Mouse (Mus musculus) liver, embryonic 15.5 days (tissue): ENCODE measurements around the gene Cmss1. TPM values are rescaled to one million over a fixed set of nuclear protein-coding genes. Genes with fewer than 3 reads are reported as not detected.

Source experiments
- ATAC-seq: fragments of 200-750 bp; cut with Nextera tagmentation; 2 replicates; pipeline ENCODE4 v1.8.0; 2017; ENCODE audit warnings: moderate number of reproducible peaks, mild to moderate bottlenecking, moderate library complexity; ENCODE audit not compliant: insufficient read depth
- H3K27ac ChIP-seq: fragments of 300-500 bp; sonication (generic); replicated peaks from 2 replicates; pipeline ENCODE4 v1.5.1; 2015; ENCODE audit warnings: mild to moderate bottlenecking, inconsistent platforms
- H3K27me3 ChIP-seq: fragments of 300-500 bp; sonication (generic); 2 replicates; pipeline ENCODE4 v1.6.1; 2015; ENCODE audit warnings: mild to moderate bottlenecking, inconsistent platforms
- H3K36me3 ChIP-seq: fragments of 300-500 bp; sonication (generic); replicated peaks from 2 replicates; pipeline ENCODE4 v1.6.1; 2015; ENCODE audit warnings: moderate library complexity, mild to moderate bottlenecking, inconsistent platforms
- H3K4me1 ChIP-seq: fragments of 300-500 bp; sonication (generic); replicated peaks from 2 replicates; pipeline ENCODE4 v1.6.1; 2015; ENCODE audit warnings: inconsistent platforms
- H3K4me2 ChIP-seq: fragments of 300-500 bp; sonication (generic); 2 replicates; pipeline ENCODE4 v1.6.1; 2015; ENCODE audit warnings: moderate library complexity, mild to moderate bottlenecking, inconsistent platforms
- H3K4me3 ChIP-seq: fragments of 300-500 bp; sonication (generic); replicated peaks from 2 replicates; pipeline ENCODE4 v1.5.1; 2015; ENCODE audit warnings: mild to moderate bottlenecking, inconsistent platforms
- H3K9ac ChIP-seq: fragments of 300-500 bp; sonication (generic); 2 replicates; pipeline ENCODE4 v1.6.1; 2015; ENCODE audit warnings: moderate library complexity, mild to moderate bottlenecking, inconsistent platforms
- H3K9me3 ChIP-seq: fragments of 300-500 bp; sonication (generic); replicated peaks from 2 replicates; pipeline ENCODE4 v1.6.1; 2016; ENCODE audit warnings: inconsistent platforms
- WGBS: fragments of 180-500 bp; shearing (Covaris S2); methylation state at CpG from one replicate; pipeline ENCODE4 v1.1.7; 2015; ENCODE audit warnings: mixed read lengths; ENCODE audit not compliant: insufficient replicate concordance; 5-methylcytosine and 5-hydroxymethylcytosine counted together
- polyA plus RNA-seq: library from polyadenylated mRNA; unstranded; fragments of >200 nt; fragmentation: Nextera tagmentation; extraction: Ambion mirVana; gene quantifications from 2 replicates; pipeline ENCODE4 v1.2.1, GENCODE M21; 2015

Cmss1 gene
- polyA plus RNA-seq, 1 experiment from 2014 or later: 22.7 TPM

DNA sequence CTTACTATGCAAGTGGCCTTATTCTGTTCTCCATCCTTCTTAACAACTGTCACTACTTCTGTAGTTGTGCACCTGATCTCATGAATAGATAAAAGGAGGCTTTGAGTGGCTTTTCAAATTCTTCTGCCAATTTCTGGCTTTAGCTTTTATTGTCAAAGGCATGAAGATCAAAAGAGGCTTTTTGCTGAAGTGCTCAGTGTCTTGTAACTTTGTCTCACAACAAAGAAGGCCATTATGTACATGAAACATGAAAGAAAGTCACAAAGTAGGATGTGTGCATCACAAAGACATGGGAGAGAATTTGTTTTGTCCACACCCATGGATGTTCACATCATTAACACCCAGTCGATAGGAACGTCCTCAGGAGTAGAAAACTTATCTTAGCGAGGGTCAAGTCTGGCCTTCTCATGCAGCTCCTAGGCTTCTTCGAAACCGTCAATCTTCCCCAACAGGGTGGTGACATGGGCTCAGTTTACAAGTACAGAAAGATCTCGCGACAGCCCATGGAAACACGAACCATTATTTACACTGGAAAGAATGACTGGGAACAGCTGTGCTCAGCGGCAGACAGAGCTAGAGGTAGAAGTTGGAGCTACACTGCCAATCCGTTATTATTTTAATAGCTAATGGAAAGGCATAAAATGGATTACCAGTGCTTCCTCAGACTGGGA lies 133.1 kb downstream of the Cmss1 start:
- Histone ChIP-seq H3K4me3 (no peak overlapping the region), H3K27ac (no peak overlapping the region), H3K36me3 (no peaks in the 10 kb centered on the region; the same call in 1 of the 2 replicates), H3K9ac (no peak overlapping the region), H3K9me3 (no peaks in the 10 kb centered on the region), H3K27me3 (no peaks in the 10 kb centered on the region), H3K4me1 (no peaks in the 10 kb centered on the region), H3K4me2 (no peak overlapping the region)
- ATAC-seq: no peak
- 66% methylated on average over 10 of the region's 10 CpGs for WGBS

DNA sequence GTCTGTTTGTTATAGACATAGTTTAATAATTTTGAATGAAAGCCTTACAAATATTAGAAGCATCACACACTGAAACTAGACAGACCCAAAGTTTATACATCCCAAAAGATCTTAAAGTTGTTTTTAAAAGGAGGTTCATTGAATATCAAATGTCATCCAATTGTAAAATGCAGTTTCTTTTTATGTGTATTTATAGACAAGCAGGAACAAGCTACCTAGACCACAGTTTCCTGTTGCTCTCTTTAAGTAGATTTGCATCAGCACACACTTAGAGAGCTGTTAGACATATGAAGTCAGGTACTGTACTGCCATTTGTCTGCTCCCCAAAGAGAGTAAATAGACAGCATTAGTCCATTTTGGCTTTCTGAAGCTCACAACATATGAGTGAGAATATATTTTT lies 135.6 kb downstream of the Cmss1 start:
- Histone ChIP-seq H3K4me1 (no peaks in the 10 kb centered on the region), H3K9ac (no peak overlapping the region), H3K27ac (no peak overlapping the region), H3K4me3 (no peak overlapping the region), H3K27me3 (no peaks in the 10 kb centered on the region), H3K9me3 (no peaks in the 10 kb centered on the region), H3K4me2 (no peak overlapping the region), H3K36me3 (no peaks in the 10 kb centered on the region)
- no peak for ATAC-seq

DNA sequence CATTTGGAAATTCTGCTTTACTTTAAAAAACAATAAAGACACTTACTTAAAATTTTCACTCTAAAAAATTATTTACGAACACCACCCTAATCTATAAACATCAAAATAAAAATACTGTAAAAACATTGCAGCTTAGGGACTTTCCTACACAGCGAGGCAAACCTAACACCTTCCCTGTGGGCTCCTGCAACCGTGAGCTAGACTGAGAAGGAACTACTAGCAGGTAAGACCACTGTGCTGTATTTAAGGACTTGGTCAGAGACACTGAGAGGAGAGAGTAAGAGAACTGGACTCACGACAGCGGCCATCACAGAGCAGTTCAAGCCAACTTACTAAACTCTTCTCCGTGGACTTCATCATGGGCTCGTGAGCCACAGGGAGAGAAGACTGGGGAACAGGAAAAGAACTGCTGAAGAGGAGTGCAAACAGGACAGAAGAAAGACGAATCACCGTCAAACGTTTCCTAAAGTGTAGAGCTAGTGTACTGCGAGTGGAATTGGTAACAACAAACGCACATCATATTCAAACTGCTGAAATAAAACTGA lies 136.3 kb downstream of the Cmss1 start:
- 57% methylated on average over 12 of the region's 12 CpGs for WGBS
- Histone ChIP-seq H3K4me1 (no peaks in the 10 kb centered on the region), H3K4me3 (no peak overlapping the region), H3K9ac (no peak overlapping the region), H3K4me2 (no peak overlapping the region), H3K36me3 (no peaks in the 10 kb centered on the region), H3K9me3 (no peaks in the 10 kb centered on the region), H3K27me3 (no peaks in the 10 kb centered on the region), H3K27ac (no peak overlapping the region)
- no peak for ATAC-seq

DNA sequence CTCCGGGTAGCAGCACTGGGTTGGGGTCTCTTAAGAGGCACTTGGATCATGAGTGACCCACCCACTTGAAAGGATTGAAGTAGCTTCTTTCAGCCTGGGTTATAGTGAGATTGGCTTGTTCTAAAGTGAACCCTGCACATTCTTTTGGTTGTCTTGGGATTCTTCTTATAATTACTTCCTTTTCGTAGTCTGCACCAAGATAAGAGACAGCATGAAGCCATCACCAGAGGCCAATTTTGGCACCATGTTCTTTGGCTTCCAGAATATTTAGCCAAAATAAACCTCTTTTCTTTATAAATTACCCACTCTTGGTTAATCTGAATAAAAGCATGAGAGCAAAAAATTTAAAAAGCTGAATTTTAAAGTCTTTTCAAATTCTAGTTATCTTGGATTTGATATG lies 136.8 kb downstream of the Cmss1 start:
- Histone ChIP-seq H3K27ac (no peak overlapping the region), H3K9ac (no peak overlapping the region), H3K4me2 (no peak overlapping the region), H3K4me3 (no peak overlapping the region), H3K9me3 (no peaks in the 10 kb centered on the region), H3K4me1 (no peaks in the 10 kb centered on the region), H3K27me3 (no peaks in the 10 kb centered on the region), H3K36me3 (no peaks in the 10 kb centered on the region)
- no peak for ATAC-seq
- 49% methylated on average over 2 of the region's 2 CpGs for whole genome bisulfite sequencing

DNA sequence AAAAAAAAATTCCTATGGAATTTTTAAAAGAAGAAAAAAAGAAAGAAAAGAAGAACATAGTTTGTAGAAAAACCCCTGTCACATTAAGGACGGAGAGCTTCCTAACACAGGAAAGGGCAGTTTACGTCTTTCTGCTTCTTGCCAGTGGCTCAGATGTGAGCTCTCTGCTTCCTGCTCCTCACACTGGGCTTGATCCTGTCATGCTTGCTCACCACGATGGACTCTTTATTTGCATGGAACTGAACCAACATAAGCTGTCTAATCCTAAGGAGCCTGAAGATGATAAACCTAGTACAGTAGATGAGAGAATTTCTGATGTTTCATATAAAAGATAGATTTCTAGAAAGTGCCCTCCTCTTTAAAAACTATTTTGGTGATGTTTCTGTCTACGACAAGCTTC lies 137.4 kb downstream of the Cmss1 start:
- H3K4me1 ChIP-seq: no peaks in the 10 kb centered on the region
- no peak overlapping the region for H3K9ac ChIP-seq
- no peaks in the 10 kb centered on the region for H3K36me3 ChIP-seq
- H3K27ac ChIP-seq: no peak overlapping the region
- ATAC-seq: no peak
- H3K9me3 ChIP-seq: no peaks in the 10 kb centered on the region
- WGBS: 48% methylated on average over 4 of the region's 4 CpGs
- H3K4me3 ChIP-seq: no peak overlapping the region
- H3K27me3 ChIP-seq: no peaks in the 10 kb centered on the region
- no peak overlapping the region for H3K4me2 ChIP-seq

DNA sequence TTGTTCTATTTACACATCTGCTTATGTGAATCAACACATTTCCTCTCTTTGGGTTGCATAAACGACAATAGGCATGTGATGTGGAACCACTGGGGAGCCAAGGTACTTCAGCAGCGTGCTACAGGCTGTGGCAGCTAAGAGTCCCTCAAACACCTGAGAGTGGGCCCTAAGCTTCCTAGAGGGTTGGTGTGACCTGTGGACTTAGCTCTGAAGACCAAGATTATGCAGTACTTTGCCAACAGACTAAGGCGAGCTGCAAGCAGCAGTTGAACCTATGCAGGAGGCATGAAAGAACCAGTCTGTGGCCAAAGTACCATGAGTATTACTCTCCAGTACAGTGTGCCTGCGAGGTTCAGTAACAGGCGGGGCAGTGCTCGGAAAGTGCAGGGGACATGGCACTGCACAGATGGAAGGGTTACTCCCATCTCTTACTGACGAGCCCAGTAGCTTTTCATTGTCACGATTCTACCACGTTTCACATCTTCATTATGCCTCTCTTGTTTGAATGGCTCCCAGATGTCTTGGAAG lies 141.2 kb downstream of the Cmss1 start:
- ATAC-seq: no peak
- H3K4me2 ChIP-seq: no peak overlapping the region
- no peaks in the 10 kb centered on the region for H3K4me1 ChIP-seq
- no peak overlapping the region for H3K27ac ChIP-seq
- no peak overlapping the region for H3K9ac ChIP-seq
- no peaks in the 10 kb centered on the region for H3K36me3 ChIP-seq
- no peaks in the 10 kb centered on the region for H3K27me3 ChIP-seq
- 76% methylated on average over 9 of the region's 9 CpGs for WGBS
- H3K4me3 ChIP-seq: no peak overlapping the region
- no peaks in the 10 kb centered on the region for H3K9me3 ChIP-seq

DNA sequence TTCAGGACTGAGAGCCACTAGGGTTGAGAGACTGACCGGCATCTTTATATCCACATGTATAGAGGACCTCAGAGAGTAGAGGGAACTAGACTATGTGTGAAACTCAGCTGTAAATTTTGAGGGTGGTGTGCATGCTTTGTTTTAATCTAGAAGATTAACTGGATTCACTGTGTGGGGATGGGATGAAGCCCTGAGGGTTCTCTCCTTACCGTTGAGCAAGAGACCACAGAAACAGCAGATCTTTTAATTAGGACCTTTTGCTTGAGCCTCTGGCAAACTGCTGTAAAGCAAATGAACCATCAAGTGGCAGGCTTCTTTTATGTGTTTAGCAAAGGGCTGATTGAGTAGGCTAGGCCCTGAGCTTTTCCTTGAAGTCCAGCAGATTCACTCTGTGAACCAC lies 150.7 kb downstream of the Cmss1 start:
- H3K27me3 ChIP-seq: no peaks in the 10 kb centered on the region
- no peaks in the 10 kb centered on the region for H3K9me3 ChIP-seq
- 63% methylated on average over 2 of the region's 2 CpGs for WGBS
- H3K4me3 ChIP-seq: no peak overlapping the region
- no peak overlapping the region for H3K4me2 ChIP-seq
- H3K4me1 ChIP-seq: no peaks in the 10 kb centered on the region
- H3K36me3 ChIP-seq: no peaks in the 10 kb centered on the region
- no peak overlapping the region for H3K27ac ChIP-seq
- no peak for ATAC-seq
- no peak overlapping the region for H3K9ac ChIP-seq

DNA sequence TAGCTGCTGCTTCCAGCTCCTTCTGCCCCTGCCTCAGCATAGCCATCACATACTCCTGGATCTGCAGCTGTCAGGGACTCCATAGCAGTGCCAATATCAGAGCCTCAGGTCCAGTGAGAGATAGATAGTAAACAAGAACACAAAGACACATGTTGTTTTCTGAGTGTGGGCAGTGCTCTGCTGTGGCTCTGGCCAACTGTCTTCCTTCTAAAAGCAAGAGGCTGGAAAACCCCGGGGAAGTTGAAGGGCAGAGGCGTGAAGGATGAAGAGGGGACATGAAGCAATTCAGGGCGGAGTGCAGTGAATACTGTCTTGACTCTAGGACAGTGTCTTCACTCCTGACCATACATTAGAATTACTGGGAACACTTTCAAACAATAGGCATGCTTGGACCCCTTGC lies 151.1 kb downstream of the Cmss1 start:
- Histone ChIP-seq H3K9ac (no peak overlapping the region), H3K9me3 (no peaks in the 10 kb centered on the region), H3K4me3 (no peak overlapping the region), H3K4me2 (no peak overlapping the region), H3K27me3 (no peaks in the 10 kb centered on the region), H3K27ac (no peak overlapping the region), H3K36me3 (no peaks in the 10 kb centered on the region), H3K4me1 (no peaks in the 10 kb centered on the region)
- no peak for ATAC-seq
- WGBS: 63% methylated on average over 3 of the region's 3 CpGs

DNA sequence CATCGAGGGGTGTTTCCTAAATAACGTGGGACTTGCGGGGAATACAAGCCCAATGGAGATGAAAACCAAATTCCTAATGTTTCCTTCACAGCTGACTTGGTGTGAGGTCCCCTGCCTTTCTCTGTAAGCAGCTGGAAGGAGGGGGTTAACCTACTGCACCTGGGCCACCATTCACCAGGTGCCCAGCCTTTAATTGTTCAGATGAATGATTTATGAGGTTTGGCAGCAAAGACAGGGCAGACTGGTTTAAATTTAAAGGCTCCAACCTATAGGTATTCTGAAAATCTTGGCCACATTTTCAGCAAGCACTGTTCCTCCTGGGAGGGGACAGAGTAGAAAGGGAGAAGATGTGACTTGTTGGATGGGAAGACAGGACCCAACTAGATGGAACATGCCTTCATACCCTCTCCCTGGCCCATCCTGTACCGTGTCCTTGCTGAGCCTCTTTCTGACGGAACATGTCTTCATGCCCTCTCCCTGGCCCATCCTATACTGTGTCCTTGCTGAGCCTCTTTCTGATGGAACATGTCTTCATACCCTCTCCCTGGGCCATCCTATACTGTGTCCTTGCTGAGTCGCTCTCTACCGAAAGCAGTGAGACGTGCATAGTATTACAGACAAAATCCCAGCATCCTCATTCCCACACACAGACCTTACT lies 152.4 kb downstream of the Cmss1 start:
- no peak overlapping the region for H3K4me3 ChIP-seq
- H3K9me3 ChIP-seq: no peaks in the 10 kb centered on the region
- H3K36me3 ChIP-seq: no peaks in the 10 kb centered on the region
- H3K9ac ChIP-seq: no peak overlapping the region
- H3K27me3 ChIP-seq: no peaks in the 10 kb centered on the region
- 83% methylated on average over 8 of the region's 8 CpGs for WGBS
- H3K4me1 ChIP-seq: no peaks in the 10 kb centered on the region
- no peak overlapping the region for H3K27ac ChIP-seq
- ATAC-seq: no peak
- no peak overlapping the region for H3K4me2 ChIP-seq

DNA sequence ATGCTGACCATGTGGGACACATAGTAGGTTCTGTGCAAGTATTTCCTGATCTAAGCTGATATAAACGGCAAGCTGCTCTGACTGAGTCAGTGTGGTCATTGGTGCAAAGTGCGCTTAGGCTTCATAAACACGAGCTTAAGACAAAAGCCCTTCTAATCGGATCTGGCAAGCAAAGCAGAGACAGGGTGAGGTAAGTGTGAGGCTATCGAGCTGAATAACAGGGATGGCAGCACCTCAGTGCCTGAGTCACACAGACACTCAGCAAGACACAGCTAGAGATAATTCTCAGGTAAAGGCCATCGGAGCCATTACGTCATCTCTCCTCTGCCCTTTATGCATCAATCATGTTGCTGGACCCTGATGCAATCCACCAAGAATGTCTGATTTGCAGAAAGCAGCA lies 153.7 kb downstream of the Cmss1 start:
- no peaks in the 10 kb centered on the region for H3K27me3 ChIP-seq
- no peak overlapping the region for H3K4me3 ChIP-seq
- H3K36me3 ChIP-seq: no peaks in the 10 kb centered on the region
- 62% methylated on average over 7 of the region's 7 CpGs for WGBS
- no peak for ATAC-seq
- H3K27ac ChIP-seq: no peak overlapping the region
- no peaks in the 10 kb centered on the region for H3K4me1 ChIP-seq
- H3K4me2 ChIP-seq: no peak overlapping the region
- no peaks in the 10 kb centered on the region for H3K9me3 ChIP-seq
- H3K9ac ChIP-seq: no peak overlapping the region

DNA sequence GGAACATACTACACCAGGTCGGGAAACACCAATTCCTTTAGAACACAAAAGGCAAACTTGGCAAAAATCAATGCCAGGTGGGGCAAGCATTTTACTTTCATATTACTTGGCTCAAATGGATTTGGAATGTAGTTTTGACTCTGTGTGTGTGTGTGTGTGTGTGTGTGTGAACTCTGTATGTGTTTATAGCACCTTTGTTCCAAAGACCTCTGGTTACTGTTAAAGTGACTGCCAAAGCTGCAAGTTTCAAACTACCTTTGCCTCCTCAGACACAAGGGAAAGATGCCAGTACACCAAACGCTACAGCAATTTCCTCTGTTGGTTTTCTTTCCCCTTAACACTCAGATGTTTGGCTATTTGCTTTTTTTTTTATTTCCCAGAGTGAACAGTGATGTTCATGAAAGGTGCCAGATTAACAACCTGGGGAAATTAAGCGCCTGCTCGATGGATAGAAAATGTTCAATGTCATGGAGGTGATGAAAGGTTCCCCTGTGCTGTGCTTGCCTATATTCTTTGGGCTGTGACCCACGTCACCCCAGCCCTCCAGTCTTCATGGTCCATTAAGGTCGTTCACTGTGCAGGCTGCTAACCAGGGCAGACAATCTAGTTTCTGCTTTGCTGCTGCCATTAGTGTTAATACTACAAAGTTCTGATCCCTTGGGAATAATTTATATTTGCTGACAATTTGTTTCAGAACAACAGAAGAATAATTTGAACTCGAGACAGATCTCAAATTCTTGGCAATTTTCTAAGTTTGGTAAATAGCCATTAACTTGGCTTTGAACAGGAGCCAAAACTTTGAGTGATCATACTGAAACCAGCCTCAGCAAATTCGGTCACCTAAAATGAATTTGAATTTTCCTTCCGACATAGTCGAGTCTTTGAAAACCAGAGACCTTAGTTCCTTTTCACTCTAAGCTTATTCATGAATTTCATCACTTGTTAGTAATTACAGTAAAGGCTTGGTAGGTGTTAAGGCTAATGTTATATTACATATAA lies 161.3 kb downstream of the Cmss1 start:
- H3K9ac ChIP-seq: no peak overlapping the region
- H3K9me3 ChIP-seq: no peaks in the 10 kb centered on the region
- no peak overlapping the region for H3K4me2 ChIP-seq
- 64% methylated on average over 10 of the region's 10 CpGs for WGBS
- no peak for ATAC-seq
- H3K36me3 ChIP-seq: no peaks in the 10 kb centered on the region
- no peaks in the 10 kb centered on the region for H3K27me3 ChIP-seq
- H3K4me3 ChIP-seq: no peak overlapping the region
- H3K27ac ChIP-seq: no peak overlapping the region
- H3K4me1 ChIP-seq: no peaks in the 10 kb centered on the region
